Mouse (Mus musculus) thymus, adult 2 months (tissue): ENCODE measurements around the gene Pole2.

Source experiments
- CTCF ChIP-seq: fragments of 200-500 bp; IDR thresholded peaks from 2 replicates; pipeline ENCODE4 v1.5.1; 2012; ENCODE audit warnings: mild to moderate bottlenecking, control low read depth, low read length, moderate library complexity, borderline replicate concordance; ENCODE audit not compliant: control insufficient read depth, poor library complexity, insufficient read depth; ENCODE audit errors: extremely low read depth
- POLR2A ChIP-seq: fragments of 200-500 bp; IDR thresholded peaks from 2 replicates; pipeline ENCODE4 v1.6.1; 2012; ENCODE audit warnings: mild to moderate bottlenecking, low read length, control low read depth, moderate library complexity; ENCODE audit not compliant: control insufficient read depth, poor library complexity, insufficient read depth; ENCODE audit errors: extremely low read depth

DNA sequence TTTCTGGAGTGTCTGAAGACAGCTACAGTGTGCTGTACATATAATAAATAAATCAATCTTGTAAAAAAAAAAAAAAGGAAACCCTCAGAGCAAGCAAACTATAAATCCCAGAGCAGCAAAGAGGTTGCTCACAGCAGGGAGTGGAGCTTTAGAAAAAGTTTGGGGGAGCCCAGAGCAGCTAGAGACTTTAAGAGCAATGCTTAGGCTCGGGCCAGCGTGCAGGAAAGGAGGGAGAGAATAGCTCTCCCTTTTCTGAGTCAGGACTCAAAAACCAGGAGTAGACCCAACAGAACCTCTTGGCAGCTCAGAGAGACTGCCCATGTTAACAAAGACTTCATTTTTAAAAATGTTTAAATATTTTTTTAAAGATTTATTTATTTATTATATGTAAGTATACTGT lies 41.0 kb upstream of the Pole2 start:
- TF ChIP-seq CTCF = no peak
- no peak for TF ChIP-seq POLR2A
